Mouse (Mus musculus): ENCODE measurements around the gene Gbx1.

Gene Gbx1

GRCm38 (mm10) chr5:24477909-24478308 lies 49.1 kb downstream of the Gbx1 start:
- intact Hi-C loops (cut with DNase I) = no loop called here

- intact Hi-C loops (cut with DNase I) = no loop called here
Measured at GRCm38 (mm10) chr5:24475476-24476241, 51.3 kb downstream of the Gbx1 start.

GRCm38 (mm10) chr5:24474723-24475261 lies 52.2 kb downstream of the Gbx1 start:
- intact Hi-C loops (cut with DNase I) = loop anchor here (5.0 kb wide), 1 partner anchor 137 kb away; no protein-coding TSS in a partner anchor

GRCm38 (mm10) chr5:24474025-24474722 lies 52.8 kb downstream of the Gbx1 start:
- intact Hi-C loops (cut with DNase I) = loop anchor here (5.0 kb wide), 1 partner anchor 137 kb away; no protein-coding TSS in a partner anchor

GRCm38 (mm10) chr5:24472884-24473619 lies 54.0 kb downstream of the Gbx1 start:
- intact Hi-C loops (cut with DNase I) = loop anchor here (5.0 kb wide), 1 partner anchor 136 kb away; no protein-coding TSS in a partner anchor

- intact Hi-C loops (cut with DNase I) = loop anchor here (2.0 to 5.0 kb wide), 2 partner anchors 52 to 133 kb away; no protein-coding TSS in a partner anchor
Measured at GRCm38 (mm10) chr5:24470600-24470999, 56.4 kb downstream of the Gbx1 start.

- intact Hi-C loops (cut with DNase I) = no loop called here
Measured at GRCm38 (mm10) chr5:24466762-24467161, 60.2 kb downstream of the Gbx1 start.

- intact Hi-C loops (cut with DNase I) = no loop called here
Measured at GRCm38 (mm10) chr5:24455613-24456012, 71.4 kb downstream of the Gbx1 start.

GRCm38 (mm10) chr5:24455076-24455475 lies 71.9 kb downstream of the Gbx1 start:
- intact Hi-C loops (cut with DNase I) = no loop called here

GRCm38 (mm10) chr5:24453985-24454303 lies 73.1 kb downstream of the Gbx1 start:
- intact Hi-C loops (cut with DNase I) = no loop called here

- intact Hi-C loops (cut with DNase I) = no loop called here
Measured at GRCm38 (mm10) chr5:24453283-24453984, 73.6 kb downstream of the Gbx1 start.

All from adrenal gland (tissue).